Mouse (Mus musculus): ENCODE results near the gene Lix1l. TPM values are rescaled to one million over a fixed set of nuclear protein-coding genes. Genes with fewer than 3 reads are reported as not detected.

Lix1l gene
- total and polyA plus RNA-seq, 3 experiments, result 24.7 to 25.3 (median 25.2) TPM

DNA sequence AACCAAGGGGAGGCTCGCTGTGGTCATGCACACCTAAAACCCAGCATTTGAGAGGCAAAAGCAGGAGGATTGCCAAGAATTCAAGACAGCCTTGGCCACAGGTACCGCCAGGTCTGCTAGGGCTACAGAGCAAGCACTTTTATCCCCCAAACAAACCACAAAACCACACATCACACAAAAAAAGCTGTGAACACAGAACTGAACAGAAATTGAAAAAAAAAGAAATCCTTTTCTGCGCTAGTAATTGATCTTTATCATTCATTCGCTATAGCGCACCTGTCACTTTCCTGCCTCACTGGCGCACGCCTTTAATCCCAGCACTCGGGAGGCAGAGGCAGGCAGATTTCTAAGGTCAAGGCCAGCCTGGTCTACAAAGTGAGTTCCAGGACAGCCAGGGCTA is 37.7 kb upstream of the Lix1l start:
- Histone ChIP-seq H3K4me3 (no peak overlapping the region; the same call in 1 of the 2 replicates), H3K27ac (peak overlapping the region; percentile 96), H3K27me3 (ENCODE audit: control insufficient read depth, insufficient read depth, low read length) (no peaks in the 10 kb centered on the region), H3K4me1 (ENCODE audit: control insufficient read depth, insufficient read depth, low read length) (peaks cover 22% of the 10 kb centered on the region), H3K79me2 (replicated peaks; ENCODE audit: control insufficient read depth, insufficient read depth, low read length) (peaks cover 4% of the 10 kb centered on the region; the same call in 1 of the 2 replicates), H3K9ac (ENCODE audit: low read depth, low read length) (no peak overlapping the region), H3K36me3 (ENCODE audit: control insufficient read depth, insufficient read depth, low read length) (peaks cover 16% of the 10 kb centered on the region)
- intact Hi-C loops (cut with DNase I), result no loop called here
- WGBS, result 73% methylated on average over 8 of the region's 8 CpGs
- DNase-seq, result no peak
- TF ChIP-seq EP300 (IDR thresholded peaks at IDR 0.05; ENCODE audit: insufficient read depth, low read depth, low read length) (no peak), CTCF (IDR thresholded peaks at IDR 0.05) (no peak), POLR2A (IDR thresholded peaks at IDR 0.05; ENCODE audit: insufficient read depth, low read depth, low read length) (no peak)

GRCm38 (mm10) chr3:96563911-96564632 is 36.9 kb upstream of the Lix1l start:
- peak; percentile 57 to 63 for DNase-seq
- H3K79me2 ChIP-seq (replicated peaks; ENCODE audit: control insufficient read depth, insufficient read depth, low read length), result peaks cover 4% of the 10 kb centered on the region; the same call in 1 of the 2 replicates
- peak overlapping the region; percentile 44 for H3K9ac ChIP-seq (ENCODE audit: low read depth, low read length)
- H3K4me1 ChIP-seq (ENCODE audit: control insufficient read depth, insufficient read depth, low read length), result peaks cover 25% of the 10 kb centered on the region
- 5% methylated on average over 10 of the region's 10 CpGs for WGBS
- TF ChIP-seq EP300 (IDR thresholded peaks at IDR 0.05; ENCODE audit: insufficient read depth, low read depth, low read length) (no peak), CTCF (IDR thresholded peaks at IDR 0.05) (no peak), POLR2A (IDR thresholded peaks at IDR 0.05; ENCODE audit: insufficient read depth, low read depth, low read length) (no peak)
- peak overlapping the region; percentile 96 for H3K27ac ChIP-seq
- peaks cover 16% of the 10 kb centered on the region for H3K36me3 ChIP-seq (ENCODE audit: control insufficient read depth, insufficient read depth, low read length)
- H3K4me3 ChIP-seq, result peak overlapping the region; percentile 19; the same call in 1 of the 2 replicates
- intact Hi-C loops (cut with DNase I), result no loop called here
- no peaks in the 10 kb centered on the region for H3K27me3 ChIP-seq (ENCODE audit: control insufficient read depth, insufficient read depth, low read length)

DNA sequence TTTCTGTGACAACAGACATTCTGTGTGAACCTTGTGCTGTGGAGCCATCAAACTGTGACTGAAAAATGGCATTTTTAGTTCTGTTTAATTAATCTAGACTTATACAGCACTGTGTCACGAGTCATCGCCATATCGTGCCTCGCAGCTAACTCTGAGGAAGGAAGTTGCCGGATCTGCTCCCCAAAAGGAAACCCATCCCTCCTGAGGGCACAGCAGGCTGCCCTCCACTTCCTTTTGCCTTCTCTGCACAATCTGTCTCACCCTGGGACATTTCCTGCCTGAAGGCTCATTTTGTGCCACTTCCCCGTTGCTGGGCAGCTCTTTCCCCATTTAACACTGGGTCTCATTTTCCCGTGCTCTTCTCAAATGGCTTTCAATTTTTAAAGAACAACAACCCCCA is 36.3 kb upstream of the Lix1l start:
- TF ChIP-seq EP300 (IDR thresholded peaks at IDR 0.05; ENCODE audit: insufficient read depth, low read depth, low read length) (peak; percentile 92), CTCF (IDR thresholded peaks at IDR 0.05) (no peak), POLR2A (IDR thresholded peaks at IDR 0.05; ENCODE audit: insufficient read depth, low read depth, low read length) (peak; percentile 51; the same call in 1 of the 2 replicates)
- Histone ChIP-seq H3K79me2 (replicated peaks; ENCODE audit: control insufficient read depth, insufficient read depth, low read length) (peaks cover 2% of the 10 kb centered on the region; the same call in 1 of the 2 replicates), H3K27ac (peak overlapping the region; percentile 96), H3K4me3 (peak overlapping the region; percentile 19; the same call in 1 of the 2 replicates), H3K4me1 (ENCODE audit: control insufficient read depth, insufficient read depth, low read length) (peaks cover 30% of the 10 kb centered on the region), H3K9ac (ENCODE audit: low read depth, low read length) (peak overlapping the region; percentile 44; the same call in 1 of the 2 replicates), H3K36me3 (ENCODE audit: control insufficient read depth, insufficient read depth, low read length) (peaks cover 16% of the 10 kb centered on the region), H3K27me3 (ENCODE audit: control insufficient read depth, insufficient read depth, low read length) (no peaks in the 10 kb centered on the region)
- intact Hi-C loops (cut with DNase I), result no loop called here
- DNase-seq, result peak; percentile 63 to 79
- 32% methylated on average over 7 of the region's 7 CpGs for WGBS

- Histone ChIP-seq H3K4me3 (no peak overlapping the region), H3K27ac (peak overlapping the region; percentile 96), H3K27me3 (ENCODE audit: control insufficient read depth, insufficient read depth, low read length) (no peaks in the 10 kb centered on the region), H3K36me3 (ENCODE audit: control insufficient read depth, insufficient read depth, low read length) (peaks cover 16% of the 10 kb centered on the region), H3K4me1 (ENCODE audit: control insufficient read depth, insufficient read depth, low read length) (peaks cover 32% of the 10 kb centered on the region), H3K79me2 (replicated peaks; ENCODE audit: control insufficient read depth, insufficient read depth, low read length) (0 out of 2 replicates have a peak, but pooled peaks cover 1% of the 10 kb centered on the region), H3K9ac (ENCODE audit: low read depth, low read length) (no peak overlapping the region)
- intact Hi-C loops (cut with DNase I), result no loop called here
- no peak for TF ChIP-seq POLR2A (IDR thresholded peaks at IDR 0.05; ENCODE audit: insufficient read depth, low read depth, low read length)
- no peak for TF ChIP-seq EP300 (IDR thresholded peaks at IDR 0.05; ENCODE audit: insufficient read depth, low read depth, low read length)
- no peak for TF ChIP-seq CTCF (IDR thresholded peaks at IDR 0.05)
- no peak for DNase-seq
- WGBS, result 67% methylated on average over 3 of the region's 3 CpGs
Observed at GRCm38 (mm10) chr3:96565105-96565504, 35.8 kb upstream of the Lix1l start.

DNA sequence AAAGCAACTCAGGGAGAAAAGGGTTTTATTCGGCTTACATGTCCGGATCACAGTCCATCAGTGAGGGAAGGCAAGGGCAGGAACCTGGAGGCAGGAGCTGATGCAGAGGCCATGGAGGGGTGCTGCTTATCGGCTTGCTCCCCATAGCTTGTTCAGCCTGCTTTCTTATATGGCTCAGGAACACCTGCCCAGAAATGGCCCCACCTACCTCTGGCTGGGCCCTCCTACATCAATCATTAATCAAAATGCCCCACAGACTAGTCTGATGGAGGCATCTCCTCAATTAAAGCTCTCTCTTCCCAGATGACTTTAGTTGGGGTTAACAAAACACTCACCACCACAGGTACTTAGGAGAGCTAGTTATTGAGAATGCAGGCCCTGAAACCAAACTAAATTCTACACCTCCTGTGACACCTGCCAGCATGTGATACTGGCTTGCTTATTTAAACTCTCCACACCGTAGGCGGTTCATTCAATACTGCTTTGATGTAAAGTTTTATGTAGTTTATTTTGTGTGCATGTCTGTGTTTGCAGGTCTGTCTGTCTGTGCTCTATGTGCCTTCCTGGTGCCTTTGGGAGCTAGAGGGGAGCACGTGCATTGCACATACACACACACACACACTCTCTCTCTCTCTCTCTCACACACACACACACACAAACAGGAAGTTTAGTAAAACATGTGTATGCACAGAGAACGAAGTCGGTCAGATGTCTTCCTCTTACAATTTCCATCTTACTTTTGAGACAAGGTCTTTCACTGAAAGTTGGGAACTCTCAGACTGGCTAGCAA is 34.1 kb upstream of the Lix1l start:
- intact Hi-C loops (cut with DNase I), result no loop called here
- Histone ChIP-seq H3K27ac (peak overlapping the region; percentile 69), H3K36me3 (ENCODE audit: control insufficient read depth, insufficient read depth, low read length) (peaks cover 5% of the 10 kb centered on the region; the same call in 1 of the 2 replicates), H3K27me3 (ENCODE audit: control insufficient read depth, insufficient read depth, low read length) (no peaks in the 10 kb centered on the region), H3K4me1 (ENCODE audit: control insufficient read depth, insufficient read depth, low read length) (peaks cover 42% of the 10 kb centered on the region), H3K79me2 (replicated peaks; ENCODE audit: control insufficient read depth, insufficient read depth, low read length) (no peaks in the 10 kb centered on the region), H3K9ac (ENCODE audit: low read depth, low read length) (no peak overlapping the region), H3K4me3 (no peak overlapping the region)
- TF ChIP-seq CTCF (IDR thresholded peaks at IDR 0.05) (no peak), EP300 (IDR thresholded peaks at IDR 0.05; ENCODE audit: insufficient read depth, low read depth, low read length) (no peak), POLR2A (IDR thresholded peaks at IDR 0.05; ENCODE audit: insufficient read depth, low read depth, low read length) (no peak)
- no peak for DNase-seq
- WGBS, result 67% methylated on average over 8 of the region's 8 CpGs

Data from heart, adult 2 months (tissue).